Mouse (Mus musculus): ENCODE results near the gene Tst.

GRCm38 (mm10) chr15:78430874-78431273 lies 25.2 kb upstream of the Tst start:
- TF ChIP-seq GATA1 (IDR thresholded peaks at IDR 0.05; ENCODE audit: low read length) = no peak
- TF ChIP-seq TAL1 (IDR thresholded peaks at IDR 0.05; ENCODE audit: low read length) = no peak

Measured in erythroblast, embryonic 14.5 days (primary cell).